Mouse (Mus musculus) heart, adult 18-20 months (tissue): ENCODE data around the gene Elane. TPM values are rescaled to one million over a fixed set of nuclear protein-coding genes. Genes with fewer than 3 reads are reported as not detected.

ENCODE experiments used
- DNase-seq, 2 experiments: peaks; one replicate each; pipeline ENCODE4 v3.0.0; 2021 to 2022; ENCODE audit warnings: mixed read lengths in 1 of 2
- total RNA-seq, 2 experiments: library from RNA; stranded (reverse); gene quantifications; 2 replicates each; pipeline ENCODE4 v1.2.3; 2021

Elane gene
- total RNA-seq, 2 experiments from 2014 or later = not detected

DNA sequence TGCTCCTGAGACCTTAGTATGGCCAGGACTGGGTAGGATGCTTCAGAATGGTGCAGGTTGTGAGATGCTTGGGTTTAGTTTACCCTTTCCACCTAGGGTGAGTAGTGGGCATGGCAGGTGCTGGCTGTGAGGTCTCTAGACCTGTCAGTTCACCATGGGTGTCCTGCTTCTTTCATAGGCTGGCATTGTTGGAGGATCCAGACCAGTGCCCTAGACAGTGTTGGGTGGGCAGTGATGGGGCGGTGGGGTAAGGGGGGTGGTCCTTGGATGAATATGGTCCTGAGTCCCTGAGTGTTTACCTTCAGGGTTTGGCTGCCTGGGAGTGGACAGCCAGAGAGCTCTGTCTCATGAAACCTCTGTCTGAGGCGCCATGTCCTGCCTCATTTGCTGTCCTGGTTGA is 28.2 kb upstream of the Elane start:
- DNase-seq = no peak

DNA sequence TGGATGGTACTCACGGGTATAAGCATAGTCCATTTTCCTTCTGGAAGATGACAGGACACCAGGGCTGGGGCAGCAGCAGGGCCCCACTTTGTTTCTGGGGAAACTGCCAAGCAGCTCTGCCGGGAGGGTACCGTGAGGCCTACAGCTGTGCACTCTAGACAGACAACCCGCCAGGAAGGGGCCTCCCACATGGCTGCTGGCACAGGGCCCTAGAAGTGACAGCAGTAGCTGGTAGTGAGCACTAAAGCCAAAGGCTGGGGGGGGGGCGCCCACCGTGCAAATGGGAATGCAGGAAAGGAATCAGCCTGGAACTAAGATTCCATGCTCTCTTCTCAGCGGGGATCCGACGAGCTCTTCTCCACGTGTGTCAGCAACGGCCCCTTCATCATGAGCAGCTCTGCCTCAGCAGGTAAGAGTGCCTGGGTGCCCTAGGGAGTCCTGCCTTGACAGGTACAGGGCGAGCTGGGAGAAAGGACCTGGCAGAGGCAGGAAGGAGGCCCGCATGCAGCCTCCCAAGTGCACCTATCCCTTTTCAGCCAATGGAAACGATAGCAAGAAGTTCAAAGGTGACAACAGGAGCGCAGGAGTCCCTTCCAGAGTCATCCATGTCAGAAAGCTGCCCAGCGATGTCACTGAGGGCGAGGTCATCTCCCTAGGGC is 27.5 kb upstream of the Elane start:
- DNase-seq = peak; percentile 77 to 81

DNA sequence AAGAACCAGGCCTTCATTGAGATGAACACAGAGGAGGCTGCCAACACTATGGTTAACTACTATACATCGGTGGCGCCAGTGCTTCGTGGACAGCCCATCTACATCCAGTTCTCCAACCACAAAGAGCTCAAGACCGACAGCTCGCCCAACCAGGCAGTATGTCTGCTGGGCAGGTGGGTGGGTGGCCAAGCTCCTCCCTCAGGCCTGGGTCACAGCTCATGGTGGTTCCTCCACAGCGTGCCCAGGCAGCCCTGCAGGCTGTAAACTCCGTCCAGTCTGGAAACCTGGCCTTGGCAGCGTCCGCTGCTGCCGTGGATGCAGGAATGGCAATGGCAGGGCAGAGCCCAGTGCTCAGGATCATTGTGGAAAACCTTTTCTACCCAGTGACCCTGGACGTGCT is 26.9 kb upstream of the Elane start:
- DNase-seq = no peak

DNA sequence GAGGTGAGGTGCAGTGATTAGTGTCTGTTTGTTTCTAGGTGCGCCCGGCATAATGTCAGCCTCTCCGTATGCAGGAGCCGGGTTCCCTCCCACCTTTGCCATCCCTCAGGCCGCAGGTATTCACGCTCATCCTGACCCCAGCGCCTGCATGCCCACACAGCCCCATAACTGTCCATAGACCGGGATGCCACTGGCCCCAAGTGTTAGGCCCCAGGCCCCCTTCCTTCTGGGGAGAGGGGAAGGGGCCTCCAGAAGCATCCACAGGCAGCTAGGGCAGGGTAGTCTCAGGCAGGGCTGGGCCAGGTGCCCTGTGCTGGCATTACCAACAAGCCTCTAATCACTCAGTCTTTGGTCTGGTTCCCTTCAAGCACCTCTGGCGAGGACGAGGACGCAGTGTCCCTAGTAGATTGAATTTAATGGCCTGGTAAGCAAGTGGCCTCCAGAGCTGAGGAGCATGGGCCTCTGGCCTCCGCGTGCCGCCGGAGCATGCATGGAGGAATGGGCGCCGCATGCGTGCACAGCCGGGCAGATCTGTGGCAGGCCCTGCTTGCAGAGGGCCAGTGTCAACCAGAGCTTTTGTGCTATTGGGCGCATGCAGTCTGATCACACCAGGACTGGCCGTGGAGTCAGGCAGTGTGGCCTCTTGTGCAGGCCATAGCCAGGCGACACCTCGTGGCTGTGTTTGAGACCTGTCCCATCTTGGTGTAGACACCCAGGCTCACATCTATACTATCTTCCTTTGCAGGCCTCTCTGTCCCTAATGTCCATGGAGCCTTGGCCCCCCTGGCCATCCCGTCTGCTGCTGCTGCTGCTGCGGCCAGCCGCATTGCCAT is 25.8 kb upstream of the Elane start:
- no peak for DNase-seq

DNA sequence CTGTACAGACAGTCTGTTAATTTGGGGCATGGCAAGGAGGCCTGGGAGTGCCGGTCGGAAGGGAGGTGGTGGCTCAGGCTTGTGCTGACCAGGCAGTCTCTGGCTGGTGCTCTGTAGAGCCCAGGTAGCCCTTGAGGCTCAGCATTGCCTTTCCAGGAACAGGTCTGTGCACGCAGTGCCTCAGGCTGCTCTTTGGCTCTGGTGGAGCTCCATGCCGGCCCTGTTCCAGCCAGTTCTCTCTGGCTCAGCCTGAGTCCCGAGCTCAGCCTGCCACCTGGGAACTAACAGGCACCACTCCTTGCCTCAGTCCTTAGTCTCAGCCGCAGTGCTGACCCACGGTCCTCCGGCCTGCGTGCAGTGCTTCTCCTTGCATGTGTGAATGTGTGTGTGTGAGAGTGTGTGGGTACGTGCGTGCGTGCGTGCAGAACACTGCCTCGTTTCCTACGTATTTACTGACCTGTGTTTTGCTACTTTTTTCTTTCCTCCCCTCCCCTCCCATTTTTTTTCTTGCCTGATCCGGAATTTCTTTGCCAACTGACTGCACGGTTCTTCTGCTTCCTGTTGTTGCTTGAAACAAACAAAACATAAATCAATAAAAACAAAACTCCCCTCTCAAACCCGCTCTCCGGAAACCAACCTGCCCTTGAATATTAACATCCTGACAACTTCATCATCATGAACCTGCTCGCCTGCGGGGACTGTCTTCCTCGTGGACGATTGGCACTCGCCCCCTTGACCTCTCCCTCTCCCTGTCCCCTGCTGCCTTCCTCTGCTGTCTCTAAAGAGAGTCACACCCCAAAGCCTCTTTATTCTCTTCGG is 24.6 kb upstream of the Elane start:
- DNase-seq = no peak

DNA sequence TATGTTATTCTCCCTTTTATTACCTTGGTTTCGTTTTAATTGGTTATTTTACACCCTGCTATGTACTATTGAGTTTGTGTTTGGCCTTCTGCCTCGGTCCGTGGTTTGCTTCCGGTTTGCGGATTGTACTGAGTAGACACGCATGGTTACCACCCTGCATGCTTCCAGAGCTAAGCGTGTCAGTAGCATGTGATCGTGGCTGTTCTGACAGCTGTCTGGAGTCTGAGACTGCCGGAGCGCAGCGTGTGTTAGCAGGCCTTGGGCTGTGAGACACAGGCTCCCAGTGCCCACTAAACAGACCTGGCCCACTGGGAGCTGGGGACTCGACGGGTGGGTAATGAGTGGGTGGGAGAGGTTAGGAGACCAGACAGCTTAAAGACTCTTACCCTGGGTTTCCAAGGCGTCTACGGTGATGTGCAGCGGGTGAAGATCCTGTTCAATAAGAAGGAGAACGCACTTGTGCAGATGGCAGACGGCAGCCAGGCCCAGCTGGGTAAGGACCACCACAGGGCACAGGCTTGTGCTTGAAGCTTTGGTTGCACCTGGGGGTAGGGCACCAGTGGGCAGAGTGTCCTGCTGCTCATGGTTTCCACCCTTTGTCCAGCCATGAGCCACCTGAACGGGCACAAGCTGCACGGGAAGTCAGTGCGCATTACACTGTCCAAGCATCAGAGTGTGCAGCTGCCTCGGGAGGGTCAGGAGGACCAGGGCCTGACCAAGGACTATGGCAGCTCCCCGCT is 23.8 kb upstream of the Elane start:
- no peak for DNase-seq

DNA sequence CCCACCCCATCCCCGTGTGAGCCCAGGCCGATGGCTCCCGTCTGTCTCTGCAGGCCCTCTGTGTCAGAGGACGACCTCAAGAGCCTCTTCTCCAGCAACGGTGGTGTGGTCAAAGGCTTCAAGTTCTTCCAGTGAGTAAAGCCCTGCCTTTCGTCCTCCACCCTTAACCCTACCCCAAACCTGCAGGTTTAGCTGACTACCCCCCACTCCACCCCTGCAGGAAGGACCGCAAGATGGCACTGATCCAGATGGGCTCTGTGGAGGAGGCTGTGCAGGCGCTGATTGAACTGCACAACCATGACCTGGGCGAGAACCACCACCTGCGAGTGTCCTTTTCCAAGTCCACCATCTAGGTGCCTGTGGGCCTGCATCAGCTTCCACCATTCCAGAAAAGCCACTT is 23.1 kb upstream of the Elane start:
- no peak for DNase-seq

DNA sequence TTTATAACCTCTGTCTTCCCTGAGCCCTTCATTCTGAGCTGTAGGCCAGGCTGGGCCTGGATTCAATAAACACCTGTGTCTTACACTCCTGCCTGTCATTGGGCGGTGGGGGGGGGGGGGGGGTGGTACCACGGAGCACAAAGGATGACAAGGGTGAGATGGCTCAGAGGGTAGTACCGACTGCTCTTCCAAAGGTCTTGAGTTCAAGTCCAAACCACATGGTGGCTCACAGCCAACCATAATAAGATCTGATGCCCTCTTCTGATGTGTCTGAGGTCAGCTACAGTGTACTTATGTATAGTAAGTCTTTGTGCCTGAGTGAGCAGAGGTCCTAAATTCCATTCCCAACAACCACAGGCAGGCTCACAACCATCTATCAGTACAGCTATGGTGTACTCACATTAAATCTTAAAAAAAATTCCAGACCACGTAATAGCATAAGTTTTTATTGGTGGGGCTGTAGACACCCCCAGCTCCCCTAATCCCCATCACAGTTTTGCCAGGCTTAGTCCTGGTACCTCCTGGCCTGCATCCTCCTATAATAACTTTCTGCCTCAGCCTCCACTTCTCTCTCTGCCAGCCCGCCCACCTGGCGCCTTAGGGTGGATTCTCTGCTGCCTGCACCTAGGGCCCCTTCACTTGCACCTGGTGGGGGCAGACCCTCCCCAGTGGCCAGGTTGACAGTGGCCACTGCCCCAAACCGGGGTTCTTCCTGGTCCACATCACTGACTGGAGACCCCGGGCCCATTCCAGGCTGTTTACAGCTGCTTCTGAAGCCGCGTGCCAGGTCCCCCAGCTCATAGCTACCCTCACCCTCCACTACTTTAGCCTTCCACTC is 21.5 kb upstream of the Elane start:
- DNase-seq = no peak

DNA sequence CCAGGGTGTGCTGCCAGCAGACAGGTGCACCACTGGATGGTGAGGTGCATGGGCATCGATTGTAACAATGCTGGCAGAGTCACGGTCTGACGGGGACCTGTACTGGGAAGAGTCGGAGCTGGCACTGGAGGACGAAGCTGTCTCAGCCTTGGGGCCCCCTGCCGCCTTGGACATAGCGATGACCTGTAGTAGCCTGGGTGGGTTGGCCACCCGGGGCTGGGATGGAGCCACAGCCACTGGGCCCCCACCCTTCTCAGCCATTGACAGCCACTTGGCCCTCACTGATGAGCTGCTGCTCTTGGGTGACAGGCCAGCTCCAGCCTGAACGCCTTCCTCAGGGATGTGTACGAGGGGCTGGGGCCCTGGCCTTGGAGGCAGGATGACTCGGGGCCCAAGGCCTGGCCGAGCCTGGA is 20.9 kb upstream of the Elane start:
- no peak for DNase-seq

DNA sequence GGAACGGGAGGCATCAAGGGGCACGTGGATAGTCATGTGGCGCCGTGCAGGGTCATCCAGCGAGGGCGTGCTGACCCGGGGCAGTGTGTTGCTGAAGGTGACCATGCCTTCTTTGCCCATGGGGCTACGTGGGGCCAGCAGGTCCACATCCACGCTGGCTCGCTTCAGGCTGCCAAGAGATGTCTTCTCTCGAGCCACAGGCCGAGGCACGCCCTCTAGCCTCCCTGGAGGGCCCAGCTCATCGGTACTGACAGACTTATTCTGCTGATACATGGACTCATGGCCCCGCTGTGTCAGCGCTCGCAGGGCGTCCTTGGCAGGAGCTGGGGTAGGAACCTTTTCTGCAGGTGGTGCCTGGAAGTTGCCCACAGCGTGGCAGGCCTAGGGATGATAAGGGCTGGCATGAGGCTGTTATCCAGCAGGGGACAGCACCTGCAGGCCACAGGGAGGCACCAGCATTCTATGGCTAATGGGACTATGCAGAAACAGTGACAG is 20.2 kb upstream of the Elane start:
- peak in 1 of 2 experiments; percentile 57 for DNase-seq

DNA sequence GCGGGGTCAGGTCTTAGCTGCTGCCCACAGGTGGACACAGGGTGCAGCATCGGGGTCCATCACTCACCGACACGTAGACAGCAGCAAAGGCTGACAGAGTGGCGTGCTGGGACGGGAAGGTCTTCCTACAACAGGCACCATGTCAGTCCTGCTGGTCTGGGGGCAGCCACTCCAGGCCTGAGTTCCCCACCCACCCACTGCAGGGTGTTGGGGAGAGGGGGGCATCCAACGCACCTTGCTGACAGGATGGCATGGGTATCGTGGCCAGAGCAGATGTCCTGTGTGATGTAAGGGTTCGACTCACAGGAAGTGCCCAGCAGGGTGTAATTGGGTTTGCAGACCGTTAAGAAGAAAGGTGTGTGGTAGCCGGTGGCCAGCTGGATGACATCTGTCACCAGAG is 19.4 kb upstream of the Elane start:
- no peak for DNase-seq

DNA sequence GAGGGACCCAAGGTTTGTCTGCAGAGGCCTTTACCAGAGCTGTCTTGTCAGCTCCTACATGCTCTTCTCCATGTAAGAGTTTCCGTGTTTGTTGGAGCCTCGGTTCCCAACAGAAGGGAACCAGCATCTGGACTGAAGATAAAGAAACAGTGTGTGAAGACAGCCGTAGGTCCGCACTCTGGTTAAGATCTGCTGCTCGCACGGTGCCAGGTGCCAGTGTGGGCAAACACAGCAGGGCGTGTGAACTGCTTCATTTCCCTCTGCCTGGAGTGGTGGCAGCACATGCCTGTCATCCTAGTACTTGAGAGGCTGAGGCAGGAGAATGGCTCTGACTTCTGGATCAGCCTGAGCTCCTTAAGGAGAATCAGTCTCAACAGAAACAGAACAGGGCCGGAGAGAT is 14.2 kb upstream of the Elane start:
- no peak for DNase-seq

DNA sequence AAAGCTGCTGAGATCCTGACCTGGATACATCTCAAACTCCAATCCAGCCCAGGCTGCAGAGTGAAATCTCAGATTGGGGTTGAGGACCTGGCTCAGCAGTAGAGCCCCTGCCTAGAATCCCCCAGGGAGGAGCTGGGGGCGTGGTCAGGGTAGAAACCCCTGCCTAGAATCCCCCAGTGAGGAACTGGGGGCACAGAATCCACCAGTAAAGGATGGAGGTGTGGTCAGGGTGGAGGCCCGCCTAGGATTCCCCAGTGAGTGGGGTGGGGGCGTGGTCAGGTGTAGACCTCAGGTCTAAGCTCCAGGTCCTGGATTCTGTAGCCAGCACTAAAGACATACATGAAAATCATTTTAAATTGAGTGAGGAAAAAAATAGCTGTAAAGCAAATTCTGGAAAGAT is 13.2 kb upstream of the Elane start:
- DNase-seq = no peak

DNA sequence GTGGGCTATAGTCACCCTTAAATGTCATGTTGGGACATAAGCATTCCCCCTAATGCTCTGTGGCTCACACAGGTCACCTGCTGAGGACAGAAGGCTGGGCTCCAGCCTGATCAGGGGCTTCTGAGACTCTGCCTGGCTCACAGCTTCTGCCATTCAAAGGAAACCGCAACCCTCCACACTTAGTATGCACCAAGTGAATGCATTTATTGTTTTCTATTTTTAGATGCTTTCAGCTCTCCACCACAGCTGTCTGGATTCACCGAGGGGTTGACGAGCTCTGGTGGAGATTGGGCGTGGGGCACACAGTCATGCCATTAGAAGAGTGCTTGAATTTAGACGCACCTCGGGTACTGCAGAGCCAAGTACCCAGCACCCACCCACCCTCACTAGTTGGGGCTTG is 12.7 kb upstream of the Elane start:
- DNase-seq = no peak

DNA sequence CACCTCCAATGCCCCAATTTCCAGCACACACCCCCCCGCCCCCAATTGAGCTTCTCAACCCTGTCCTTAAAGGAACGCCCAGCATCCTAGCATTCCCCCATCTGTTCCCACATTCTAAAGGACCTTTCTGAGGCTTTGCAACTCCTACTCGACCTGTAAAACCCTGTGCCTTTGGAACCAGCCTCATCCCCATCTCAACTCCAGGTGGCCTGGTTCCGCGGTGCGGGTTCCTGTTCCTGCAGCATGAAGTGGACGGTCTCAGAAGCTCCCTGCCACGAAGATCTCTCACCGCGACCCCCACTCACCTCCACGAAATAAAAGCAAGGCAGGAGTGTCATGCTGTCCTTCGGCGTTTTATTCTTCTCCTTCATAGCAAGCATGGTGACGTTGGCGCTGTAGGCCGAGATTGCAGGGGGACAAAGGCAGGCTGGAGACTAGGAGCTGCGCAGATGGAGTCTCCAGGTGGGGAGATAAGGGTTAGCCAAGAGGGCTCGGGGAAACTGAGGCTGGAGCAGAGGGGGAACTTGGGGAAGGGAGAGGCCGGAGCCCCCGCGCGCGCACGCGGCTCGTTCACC is 12.2 kb upstream of the Elane start:
- DNase-seq = no peak

DNA sequence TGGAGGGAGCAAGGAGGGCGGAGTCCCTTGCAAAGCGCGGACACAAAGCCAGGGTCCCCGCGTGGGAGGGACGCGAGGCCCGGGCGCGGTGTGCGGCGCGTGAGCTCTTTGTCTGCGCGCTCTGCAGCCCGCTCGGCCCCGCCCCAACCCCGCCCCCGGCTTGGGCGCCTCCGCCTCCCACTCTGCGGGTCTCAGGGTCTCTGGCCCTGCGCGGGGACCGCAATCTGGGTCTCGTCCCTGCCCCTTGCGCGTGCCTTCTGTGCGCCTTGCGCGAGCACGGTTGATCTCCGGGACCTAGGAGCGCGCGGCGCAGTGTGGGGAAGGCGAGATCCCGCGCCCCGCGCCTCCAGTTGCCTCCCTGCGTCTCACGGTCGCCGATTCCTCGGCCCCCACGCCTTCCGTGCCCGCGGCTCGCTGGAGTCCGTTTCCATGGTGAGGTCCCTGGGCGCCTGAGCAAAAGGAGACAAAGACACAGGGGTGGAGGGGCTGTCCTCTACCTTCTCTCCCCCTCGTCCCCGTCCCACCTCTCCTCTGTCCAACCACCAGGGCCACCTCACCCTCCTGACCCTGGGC is 11.7 kb upstream of the Elane start, which contains the start of the genes Prtn3 and Plppr3:
Gene Prtn3, plus strand, starts transcription at position 187 of the 573 bp plus-strand sequence.
Gene Plppr3, minus strand, starts transcription at position 345 of the 573 bp plus-strand sequence.
- DNase-seq = no peak

DNA sequence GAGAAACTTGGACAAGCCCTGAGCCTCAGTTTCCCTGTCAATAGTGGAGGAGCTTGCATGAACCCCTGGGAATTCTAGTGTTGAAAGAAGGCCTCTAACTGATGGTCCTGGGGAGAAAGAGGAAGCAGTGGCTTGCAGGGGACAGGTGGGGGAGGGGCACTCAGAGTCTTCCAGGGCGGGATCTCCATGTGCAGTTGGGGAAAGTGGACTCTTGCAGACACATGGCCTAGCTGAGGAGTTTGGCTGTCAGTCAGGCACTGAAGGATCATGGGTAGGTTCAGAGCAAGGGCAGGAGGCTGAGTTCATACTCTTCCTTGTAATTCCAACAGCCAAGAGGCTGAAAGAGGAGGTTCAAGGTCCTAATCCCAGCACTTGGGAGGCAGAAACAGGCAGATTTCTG is 8.9 kb upstream of the Elane start:
- no peak for DNase-seq

DNA sequence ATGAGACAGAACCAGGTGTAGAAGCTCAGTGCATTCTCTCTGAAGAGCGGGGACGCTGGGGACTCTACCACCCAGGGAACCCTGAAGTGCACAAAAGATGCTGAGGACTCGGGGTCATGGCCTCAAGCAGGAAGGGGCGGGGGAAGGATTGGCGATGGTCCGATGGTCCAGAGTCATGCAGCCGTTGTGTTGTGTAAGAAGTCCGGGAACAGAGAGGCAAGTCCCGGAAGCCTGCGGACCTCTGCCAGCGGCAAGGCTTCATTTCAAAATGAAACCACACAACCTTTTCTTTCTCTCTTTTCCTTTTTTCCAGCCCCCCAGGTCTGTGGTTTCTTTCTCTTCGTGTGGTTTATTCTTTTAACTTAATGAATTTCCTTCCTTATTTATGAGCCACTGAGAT is 8.3 kb upstream of the Elane start:
- peak; percentile 67 to 82 for DNase-seq

DNA sequence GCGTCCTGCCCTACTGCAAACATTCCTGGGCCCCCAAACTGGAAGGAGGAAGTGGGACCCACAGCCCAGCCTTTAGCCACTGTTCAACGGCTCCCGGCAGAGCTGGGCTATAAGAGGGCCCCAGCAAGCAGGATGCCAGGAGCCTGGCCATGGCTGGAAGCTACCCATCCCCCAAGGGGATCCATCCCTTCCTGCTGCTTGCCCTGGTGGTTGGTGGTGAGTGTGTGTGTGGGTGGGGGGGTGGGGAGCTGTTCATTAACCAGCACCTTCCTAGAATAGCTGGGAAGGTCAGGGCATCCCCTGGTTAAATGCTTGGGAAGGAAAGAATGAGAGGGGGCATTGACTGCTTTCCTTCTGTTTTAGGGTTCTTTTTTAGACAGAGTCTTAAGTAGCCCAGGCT is 6.5 kb upstream of the Elane start:
- no peak for DNase-seq

DNA sequence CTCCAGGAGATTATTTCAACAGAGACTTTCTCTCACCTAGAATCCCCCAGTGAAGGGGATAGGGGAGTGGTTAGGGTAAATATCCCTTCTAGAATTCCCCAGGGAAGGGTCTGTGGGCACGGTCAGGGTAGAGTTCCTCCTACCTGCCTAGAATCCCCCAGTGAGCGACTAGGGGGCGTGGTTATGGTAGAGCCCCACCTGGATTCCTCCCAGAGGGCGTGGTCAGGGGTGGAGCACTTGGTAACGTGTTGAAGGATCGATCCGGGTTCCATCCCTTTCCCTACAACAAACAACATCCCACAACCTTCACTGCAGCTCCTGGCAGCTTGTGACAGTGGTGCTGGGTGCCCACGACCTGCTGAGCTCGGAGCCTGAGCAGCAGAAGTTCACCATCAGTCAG is 5.3 kb upstream of the Elane start:
- DNase-seq = no peak
